Mouse (Mus musculus) lung, adult 2 months (tissue): ENCODE measurements around the gene Atp6v1e2.

Experiments used
- CTCF ChIP-seq: fragments of 200-500 bp; IDR thresholded peaks from 2 replicates; pipeline ENCODE4 v1.5.1; 2011; ENCODE audit warnings: mild to moderate bottlenecking, low read length, control low read depth; ENCODE audit not compliant: insufficient read depth
- POLR2A ChIP-seq: fragments of 200-500 bp; IDR thresholded peaks from 2 replicates; pipeline ENCODE4 v1.6.1; 2011; ENCODE audit warnings: low read depth, mild to moderate bottlenecking, control low read depth, low read length, borderline replicate concordance; ENCODE audit errors: extremely low read depth

- TF ChIP-seq POLR2A (no peak), CTCF (no peak)
Measured at GRCm38 (mm10) chr17:86988161-86988560, 40.5 kb upstream of the Atp6v1e2 start.
